Mouse (Mus musculus) heart, adult 2 months (tissue): ENCODE results near the gene Tsga10ip. TPM values are rescaled to one million over a fixed set of nuclear protein-coding genes. Genes with fewer than 3 reads are reported as not detected.

Experiments
- DNase-seq, 2 experiments: peaks; one replicate each; pipeline ENCODE4 v3.0.0; 2021
- H3K27ac ChIP-seq: fragments of 200-600 bp; 2 replicates; pipeline ENCODE4 v1.8.1; 2022
- H3K27me3 ChIP-seq: fragments of 200-500 bp; 2 replicates; pipeline ENCODE4 v1.6.1; 2012; ENCODE audit warnings: mild to moderate bottlenecking, low read length, inconsistent platforms, mixed read lengths; ENCODE audit not compliant: control insufficient read depth, insufficient read depth
- H3K36me3 ChIP-seq: fragments of 200-500 bp; 2 replicates; pipeline ENCODE4 v1.6.1; 2012; ENCODE audit warnings: low read length, inconsistent platforms; ENCODE audit not compliant: control insufficient read depth, insufficient read depth
- H3K4me1 ChIP-seq: fragments of 200-500 bp; 2 replicates; pipeline ENCODE4 v1.6.1; 2011; ENCODE audit warnings: low read length; ENCODE audit not compliant: control insufficient read depth, insufficient read depth
- H3K4me3 ChIP-seq: fragments of 200-600 bp; 2 replicates; pipeline ENCODE4 v1.8.1; 2022
- H3K79me2 ChIP-seq: fragments of 200-500 bp; replicated peaks from 2 replicates; pipeline ENCODE4 v1.6.1; 2012; ENCODE audit warnings: mild to moderate bottlenecking, inconsistent platforms, low read length, moderate library complexity, mixed read lengths; ENCODE audit not compliant: control insufficient read depth, insufficient read depth
- H3K9ac ChIP-seq: fragments of 200-500 bp; 2 replicates; pipeline ENCODE4 v1.6.1; 2012; ENCODE audit warnings: low read depth, mild to moderate bottlenecking, control low read depth, inconsistent platforms, low read length, mixed read lengths
- CTCF ChIP-seq: fragments of 200-600 bp; IDR thresholded peaks from 2 replicates; pipeline ENCODE4 v1.8.1; 2022; ENCODE audit warnings: antibody characterized with exemption, mild to moderate bottlenecking, moderate library complexity
- EP300 ChIP-seq: fragments of 200-500 bp; IDR thresholded peaks from 2 replicates; pipeline ENCODE4 v1.6.1; 2011; ENCODE audit warnings: low read depth, low read length, control low read depth; ENCODE audit not compliant: insufficient read depth
- POLR2A ChIP-seq: fragments of 200-500 bp; IDR thresholded peaks from 2 replicates; pipeline ENCODE4 v1.6.1; 2011; ENCODE audit warnings: mild to moderate bottlenecking, low read depth, low read length, control low read depth; ENCODE audit not compliant: insufficient read depth
- WGBS: fragments of 180-500 bp; shearing (Covaris S2); methylation state at CpG from one replicate; pipeline ENCODE4 v1.1.7; 2018; 5-methylcytosine and 5-hydroxymethylcytosine counted together
- intact Hi-C: fragments of 180-260 bp; cut with DNase I; formaldehyde crosslinking; loops from one replicate; pipeline ENCODE4 v1.15.1; 2025
- polyA plus RNA-seq: library from polyadenylated mRNA; depleted of rRNA; stranded (reverse); fragments of >200 nt; gene quantifications from 2 replicates; pipeline ENCODE4 v1.2.3, GENCODE M21; 2012
- total RNA-seq, 2 experiments: library from RNA; stranded (reverse); gene quantifications; 2 replicates each; pipeline ENCODE4 v1.2.3; 2021

Gene Tsga10ip
- total and polyA plus RNA-seq, 3 experiments = 0.08 to 0.52 (median 0.39) TPM

DNA sequence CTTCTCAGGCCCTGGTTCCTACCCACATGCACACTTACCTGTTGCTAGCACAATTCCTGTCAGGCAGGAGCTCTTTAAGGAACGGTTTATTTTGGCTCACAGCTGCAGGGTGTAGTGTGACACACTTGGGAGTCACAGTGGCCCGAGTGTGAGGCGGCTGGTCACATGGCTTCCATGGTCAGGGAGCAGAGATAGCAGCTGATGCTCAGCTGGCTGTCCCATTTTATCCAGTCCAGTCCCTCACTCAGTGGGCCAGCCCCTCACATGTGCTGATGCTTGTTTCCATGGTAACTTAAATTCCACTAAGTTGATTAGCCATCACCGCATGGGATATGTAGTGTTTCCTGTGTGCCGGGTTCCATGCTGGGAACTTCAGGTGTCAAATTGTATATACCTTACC lies 9.6 kb upstream of the Tsga10ip start:
- intact Hi-C loops = no loop called here
- peaks cover 27% of the 10 kb centered on the region for H3K4me1 ChIP-seq
- TF ChIP-seq EP300 (0 out of 2 replicates have a peak, but pooled peaks have one; percentile 7), CTCF (no peak)
- peak overlapping the region; percentile 53 for H3K27ac ChIP-seq
- H3K36me3 ChIP-seq = peaks cover 4% of the 10 kb centered on the region; the same call in 1 of the 2 replicates
- WGBS = 42% methylated on average over 5 of the region's 5 CpGs
- H3K9ac ChIP-seq = 0 out of 2 replicates have a peak overlapping the region, but pooled peaks have one; percentile 1
- H3K4me3 ChIP-seq = no peak overlapping the region
- no peaks in the 10 kb centered on the region for H3K79me2 ChIP-seq
- DNase-seq = peak in 1 of 2 experiments; percentile 48
- H3K27me3 ChIP-seq = no peaks in the 10 kb centered on the region

DNA sequence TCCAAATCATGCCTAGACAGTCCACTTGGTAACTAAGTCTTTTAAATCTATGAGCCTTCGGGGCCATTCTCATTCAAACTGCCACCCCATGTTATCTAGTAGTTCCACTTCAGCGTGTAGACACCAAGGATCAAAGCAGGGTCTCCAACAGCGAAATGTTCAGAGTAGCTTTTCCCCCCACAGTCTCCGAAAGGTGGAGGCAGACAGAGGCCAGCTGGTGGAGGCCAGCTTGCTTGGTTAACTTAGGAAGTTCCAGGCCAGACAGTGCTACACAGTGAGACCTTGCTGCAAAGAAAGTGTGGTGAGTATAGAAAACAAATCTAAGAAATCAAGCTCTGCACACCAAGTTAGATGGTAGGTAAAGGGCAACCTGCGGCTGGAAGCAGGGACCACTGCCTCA lies 8.3 kb upstream of the Tsga10ip start:
- WGBS = 91% methylated on average over 5 of the region's 5 CpGs

DNA sequence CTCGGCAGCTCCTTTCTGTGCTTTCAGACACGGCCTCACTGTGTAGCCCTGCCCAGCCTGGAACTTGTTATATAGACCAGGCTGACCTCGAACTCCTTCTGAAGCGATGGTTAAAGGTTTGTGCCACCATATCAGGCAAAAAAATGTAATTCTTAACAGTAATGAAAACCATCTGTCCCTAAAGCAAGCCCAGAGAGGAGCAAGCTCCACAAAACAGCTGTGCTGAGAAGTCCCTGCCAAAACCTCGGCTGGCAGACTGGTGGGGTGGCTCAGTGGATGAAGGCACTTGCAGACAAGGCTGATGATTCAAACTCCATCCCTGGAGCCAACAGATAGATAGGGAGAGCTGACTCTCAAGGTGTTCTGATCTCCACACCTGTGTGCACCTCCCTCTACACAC lies 6.7 kb upstream of the Tsga10ip start:
- peak; percentile 55 to 67 for DNase-seq
- H3K4me3 ChIP-seq = no peak overlapping the region
- 45% methylated on average over 5 of the region's 5 CpGs for WGBS

More for the DNA sequence above, 8.3 kb upstream of the Tsga10ip start:
- Histone ChIP-seq H3K79me2 (no peaks in the 10 kb centered on the region), H3K27me3 (no peaks in the 10 kb centered on the region), H3K4me3 (no peak overlapping the region), H3K27ac (no peak overlapping the region), H3K36me3 (peaks cover 4% of the 10 kb centered on the region; the same call in 1 of the 2 replicates), H3K9ac (no peak overlapping the region), H3K4me1 (peaks cover 27% of the 10 kb centered on the region)
- intact Hi-C loops = no loop called here
- DNase-seq = no peak
- no peak for TF ChIP-seq POLR2A
- TF ChIP-seq CTCF = no peak
- no peak for TF ChIP-seq EP300

DNA sequence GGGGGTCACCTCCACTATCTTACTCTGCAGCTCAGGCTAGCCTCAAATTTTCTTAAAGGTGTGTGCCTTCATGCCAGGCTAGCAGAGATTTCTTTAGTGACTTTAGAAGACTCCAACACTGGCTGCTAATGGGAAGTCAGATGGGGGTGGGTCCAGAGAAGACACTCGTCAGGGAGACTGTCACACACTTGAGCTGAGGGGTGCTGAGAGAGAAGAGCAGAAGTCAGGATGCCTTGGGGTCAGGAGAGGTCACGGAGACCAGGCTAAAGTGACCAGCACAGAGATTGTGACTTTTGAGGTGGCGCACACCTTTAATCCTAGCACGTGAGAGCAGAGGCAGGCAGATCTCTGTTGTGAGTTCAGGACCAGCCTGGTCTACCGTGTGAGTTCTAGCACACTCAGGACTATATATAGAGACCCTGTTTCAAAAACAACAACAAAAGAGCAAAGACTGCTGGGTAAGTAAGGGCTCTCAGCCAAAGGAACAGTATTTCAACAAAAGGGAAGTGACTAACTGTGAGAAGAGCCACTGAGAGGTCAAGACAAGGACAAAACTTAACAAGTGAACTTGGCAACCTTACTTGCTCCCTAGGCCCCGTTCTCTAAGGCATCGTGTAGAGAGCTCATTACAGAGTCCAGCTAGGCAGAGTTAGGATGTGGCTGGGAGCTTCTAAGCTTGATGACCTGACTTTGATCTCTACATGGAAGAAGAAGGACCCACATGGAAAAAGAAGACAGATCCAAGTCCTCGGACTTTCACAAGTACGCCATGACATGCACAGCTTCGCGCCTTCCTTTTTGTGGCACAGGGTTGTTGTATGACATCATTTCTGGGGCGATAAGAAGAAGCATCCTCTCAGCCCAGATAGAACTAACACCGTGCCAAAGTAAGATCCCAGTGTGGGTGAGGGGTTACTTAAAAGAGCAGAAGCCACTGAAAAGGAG lies 6.0 kb upstream of the Tsga10ip start:
- H3K79me2 ChIP-seq = no peaks in the 10 kb centered on the region
- no peaks in the 10 kb centered on the region for H3K27me3 ChIP-seq
- intact Hi-C loops = no loop called here
- peak overlapping the region; percentile 96 for H3K27ac ChIP-seq
- peaks cover 19% of the 10 kb centered on the region for H3K4me1 ChIP-seq
- H3K4me3 ChIP-seq = no peak overlapping the region
- peak overlapping the region; percentile 12; the same call in 1 of the 2 replicates for H3K9ac ChIP-seq
- peaks cover 4% of the 10 kb centered on the region; the same call in 1 of the 2 replicates for H3K36me3 ChIP-seq
- peak in 1 of 2 experiments; percentile 58 for DNase-seq
- TF ChIP-seq POLR2A = peak; percentile 84
- TF ChIP-seq CTCF = no peak
- TF ChIP-seq EP300 = peak; percentile 28; the same call in 1 of the 2 replicates
- 25% methylated on average over 13 of the region's 13 CpGs for WGBS

More for the DNA sequence above, 6.7 kb upstream of the Tsga10ip start:
- Histone ChIP-seq H3K27ac (peak overlapping the region; percentile 96), H3K36me3 (peaks cover 4% of the 10 kb centered on the region; the same call in 1 of the 2 replicates), H3K9ac (peak overlapping the region; percentile 12; the same call in 1 of the 2 replicates), H3K27me3 (no peaks in the 10 kb centered on the region), H3K79me2 (no peaks in the 10 kb centered on the region), H3K4me1 (peaks cover 21% of the 10 kb centered on the region)
- TF ChIP-seq POLR2A = peak; percentile 25; the same call in 1 of the 2 replicates
- no peak for TF ChIP-seq CTCF
- TF ChIP-seq EP300 = no peak
- intact Hi-C loops = no loop called here

DNA sequence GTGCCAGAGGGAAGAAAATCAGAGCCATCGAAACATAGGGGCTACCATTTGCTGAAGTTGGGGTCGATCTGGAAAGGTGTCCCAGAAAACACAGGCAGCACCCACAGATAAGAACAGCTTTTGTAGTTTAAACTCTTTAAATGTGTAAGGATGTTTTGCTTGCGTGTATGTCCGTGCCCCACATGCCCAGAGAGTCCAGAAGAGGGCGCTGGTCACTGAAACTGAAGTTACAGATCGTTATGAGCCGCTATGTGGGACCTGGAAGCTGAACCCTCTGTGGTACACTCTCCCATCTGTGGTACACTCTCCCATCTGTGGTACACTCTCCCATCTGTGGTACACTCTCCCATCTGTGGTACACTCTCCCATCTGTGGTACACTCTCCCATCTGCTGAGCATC lies 4.8 kb upstream of the Tsga10ip start:
- H3K36me3 ChIP-seq = peaks cover 4% of the 10 kb centered on the region; the same call in 1 of the 2 replicates
- peak overlapping the region; percentile 96 for H3K27ac ChIP-seq
- DNase-seq = peak; percentile 67
- H3K9ac ChIP-seq = peak overlapping the region; percentile 80
- WGBS = 2% methylated on average over 7 of the region's 7 CpGs
- H3K27me3 ChIP-seq = no peaks in the 10 kb centered on the region
- intact Hi-C loops = no loop called here
- TF ChIP-seq CTCF (peak; percentile 74), EP300 (peak; percentile 39; the same call in 1 of the 2 replicates), POLR2A (no peak)
- H3K4me1 ChIP-seq = peaks cover 19% of the 10 kb centered on the region
- peak overlapping the region; percentile 48 for H3K4me3 ChIP-seq
- H3K79me2 ChIP-seq = no peaks in the 10 kb centered on the region
